Mouse (Mus musculus): ENCODE results near the gene Cpne7.

DNA sequence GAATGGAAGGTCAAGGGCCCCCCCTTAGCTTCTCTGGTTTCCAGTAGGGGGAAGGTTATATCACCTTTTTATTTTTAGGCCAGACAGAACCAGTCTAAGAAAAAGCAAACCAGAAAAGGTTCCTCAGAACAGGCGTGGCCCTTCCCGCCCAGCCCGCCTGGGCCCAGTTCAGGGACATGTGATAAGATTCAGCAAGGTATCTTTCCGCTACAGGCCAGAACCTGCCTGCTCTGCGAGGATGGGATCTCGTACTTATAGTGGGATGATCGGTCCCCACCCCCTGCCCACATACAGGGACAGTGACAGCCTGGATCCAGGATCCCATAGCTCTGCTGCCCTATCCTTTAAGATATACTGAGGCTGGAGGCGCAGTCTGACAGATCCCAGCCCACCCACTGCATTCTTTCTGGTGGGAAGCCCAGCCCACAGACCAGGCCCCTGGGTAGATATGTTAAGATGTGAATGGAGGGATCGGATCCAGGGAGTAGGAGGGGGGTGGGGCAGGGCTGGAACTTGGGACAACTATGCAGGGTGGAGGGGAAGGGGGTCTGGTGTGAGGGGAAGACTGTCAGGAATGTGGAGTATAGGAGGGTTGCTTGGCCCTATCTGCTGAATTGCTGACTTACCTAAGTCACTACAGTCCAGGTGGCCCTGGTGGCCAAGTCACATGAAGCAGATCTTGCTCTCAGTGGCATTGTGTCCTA lies 39.0 kb downstream of the Cpne7 start:
- no peak for TF ChIP-seq CTCF (IDR thresholded peaks at IDR 0.05; ENCODE audit: control insufficient read depth, insufficient read depth, low read length)
- TF ChIP-seq POLR2A (IDR thresholded peaks at IDR 0.05; ENCODE audit: borderline replicate concordance, control insufficient read depth, low read depth, low read length) = no peak
